Mouse (Mus musculus): ENCODE results near the gene Dnajb9.
A peak's percentile ranks its signal among the peaks of the same experiment; 100 is the strongest.
"Not testable (repeated sequence)": the region's sequence is repeated elsewhere in the genome, so short reads cannot be mapped to it uniquely, and the experiment has no call there.

Gene Dnajb9

GRCm38 (mm10) chr12:44209824-44210752, at the start of gene Dnajb9:
Dnajb9 (minus strand) TSS chr12:44210326.
- peak; percentile 100 for DNase-seq (ENCODE audit: low read depth, low spot score)

GRCm38 (mm10) chr12:44248309-44248977, 38.3 kb upstream of the Dnajb9 start:
- DNase-seq (ENCODE audit: low read depth, low spot score) = no peak

DNA sequence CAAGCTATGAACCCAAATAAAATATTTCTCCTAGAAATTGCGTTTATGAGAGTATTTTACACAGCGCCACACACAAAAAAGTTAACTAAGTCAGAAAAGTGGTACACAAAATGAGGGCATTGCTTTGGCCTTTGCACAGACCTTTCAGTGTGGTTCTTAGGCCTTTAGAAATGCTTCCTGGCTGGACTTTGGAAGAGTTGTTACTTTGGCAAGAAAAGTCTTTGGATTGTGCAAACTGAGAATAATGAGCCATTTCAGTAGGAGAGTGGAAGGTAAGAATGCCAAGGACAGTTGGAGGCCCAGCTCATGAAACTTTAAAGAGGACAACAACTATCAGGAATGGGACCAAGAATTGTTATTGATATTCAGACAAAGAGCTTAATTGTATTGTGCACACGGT, 35.6 kb upstream of the Dnajb9 start:
- no peak for DNase-seq (ENCODE audit: low read depth, low spot score)

DNA sequence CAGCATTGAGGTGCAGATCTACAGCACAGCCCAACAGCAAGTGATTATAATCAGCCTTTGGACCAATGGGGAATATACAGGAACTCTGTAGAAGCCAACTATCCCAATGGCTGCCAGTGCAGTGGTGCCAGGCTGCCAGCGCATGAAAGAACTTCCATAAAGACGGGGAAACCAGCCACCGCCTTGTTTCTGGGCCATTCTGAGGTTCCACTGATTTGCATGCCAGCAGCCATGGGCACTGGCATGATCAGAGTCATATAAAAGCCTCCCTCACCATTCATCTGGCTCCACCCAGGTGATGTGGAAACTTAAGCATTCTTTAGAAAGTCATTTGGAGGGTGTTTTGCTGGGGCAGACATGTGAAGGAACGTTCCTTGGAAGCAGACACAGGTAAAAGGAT, 32.3 kb upstream of the Dnajb9 start:
- DNase-seq (ENCODE audit: low read depth, low spot score) = no peak

DNA sequence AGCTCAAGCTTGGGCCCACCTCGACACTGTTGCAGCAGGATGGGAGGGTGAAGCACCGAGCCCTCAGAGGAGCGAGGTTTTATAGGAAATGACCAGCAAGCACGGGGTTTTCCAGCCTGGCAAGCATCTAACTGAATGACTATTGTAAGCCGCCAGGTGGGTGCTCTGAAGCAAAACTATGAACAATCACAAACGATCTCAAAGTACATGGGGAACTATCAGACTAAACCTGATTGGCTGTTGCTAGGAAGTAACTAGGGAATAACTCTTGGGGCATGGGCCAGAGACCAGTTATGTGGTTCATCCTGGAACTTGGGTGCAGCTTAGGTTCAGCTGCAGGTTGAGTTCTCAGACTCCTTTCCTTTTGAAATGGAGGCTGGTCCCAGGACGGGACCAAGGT, 31.0 kb upstream of the Dnajb9 start:
- DNase-seq (ENCODE audit: low read depth, low spot score) = no peak

DNA sequence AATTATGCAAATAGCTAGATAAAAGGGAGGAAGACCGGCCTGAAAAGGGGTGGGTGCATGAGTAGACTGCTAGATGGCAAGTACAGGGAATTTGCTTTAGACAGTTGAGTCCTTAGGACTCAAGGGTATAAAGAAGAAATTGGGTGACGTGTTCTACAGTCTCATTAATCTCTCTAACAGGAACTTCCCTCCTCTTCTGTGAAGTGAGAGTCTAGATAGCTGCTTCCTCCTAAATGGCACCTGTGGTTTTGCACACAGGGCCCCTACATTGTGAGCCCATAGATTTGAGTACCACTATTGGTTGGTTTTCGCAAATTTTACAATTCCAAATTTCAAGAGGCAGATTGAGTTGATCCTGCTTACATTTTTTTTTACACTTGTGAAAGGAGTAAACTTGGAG, 14.5 kb upstream of the Dnajb9 start:
- no peak for DNase-seq (ENCODE audit: low read depth, low spot score)

DNA sequence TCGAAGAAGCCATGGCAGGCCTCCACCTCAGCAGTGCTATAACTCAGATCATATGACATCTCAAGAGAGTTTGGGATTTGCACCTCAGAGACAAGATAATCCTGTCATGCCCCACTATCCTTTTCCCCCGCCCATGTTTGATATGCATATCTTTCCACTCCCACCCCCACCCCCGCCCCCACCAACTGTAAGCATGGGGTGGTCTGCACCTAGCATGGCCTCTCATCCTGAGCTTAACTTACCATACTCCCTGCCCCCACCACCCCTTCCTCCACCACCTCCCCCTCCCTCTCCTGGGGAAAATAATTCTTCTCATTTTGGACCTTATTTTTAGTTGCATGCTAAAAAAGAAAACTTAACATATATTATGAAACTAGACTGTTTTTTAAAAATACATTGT, 12.9 kb upstream of the Dnajb9 start:
- no peak for DNase-seq (ENCODE audit: low read depth, low spot score)

GRCm38 (mm10) chr12:44221651-44222356, 11.7 kb upstream of the Dnajb9 start:
- DNase-seq (ENCODE audit: low read depth, low spot score) = peak; percentile 26

GRCm38 (mm10) chr12:44221070-44221469, 10.9 kb upstream of the Dnajb9 start, which contains the start of gene Pnpla8:
Pnpla8 (plus strand) TSS chr12:44221370.
- DNase-seq (ENCODE audit: low read depth, low spot score) = not testable (repeated sequence)

- DNase-seq (ENCODE audit: low read depth, low spot score) = no peak
These were observed 1.4 kb upstream of the Dnajb9 start for GRCm38 (mm10) chr12:44211555-44211954.

DNA sequence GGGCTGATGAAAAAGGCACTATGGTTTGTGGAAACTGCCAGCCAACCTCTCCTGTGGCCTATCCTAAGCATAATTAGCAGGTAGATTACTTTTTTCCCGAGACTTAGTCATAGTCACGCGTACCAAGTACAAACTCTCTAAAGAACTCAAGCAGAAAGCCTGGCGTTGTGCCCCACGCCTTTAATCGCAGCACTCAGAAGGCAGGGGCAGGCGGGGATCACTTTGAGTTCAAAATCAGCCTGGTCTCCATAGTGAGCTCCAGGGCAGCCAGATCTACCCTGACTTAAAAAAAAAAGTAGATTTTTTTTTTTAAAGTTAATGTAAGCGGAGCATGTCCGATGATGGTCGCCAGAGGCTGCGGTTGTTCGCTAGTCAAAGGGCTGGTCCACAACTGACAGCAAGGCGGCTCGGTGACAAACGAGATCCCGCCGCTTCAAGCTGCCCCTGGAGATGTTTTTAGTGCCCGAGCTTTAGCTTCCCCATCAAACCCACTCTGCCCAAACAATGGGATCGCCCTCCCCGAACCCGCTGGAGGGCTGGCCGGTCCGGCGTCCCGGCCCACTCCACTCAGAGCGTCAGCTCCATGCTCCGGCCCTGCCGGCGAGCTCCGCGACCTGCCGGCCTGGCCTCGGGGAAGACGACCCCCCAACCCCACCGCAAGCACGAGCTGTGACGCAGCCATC, 844 bp downstream of the Dnajb9 start:
- DNase-seq (ENCODE audit: low read depth, low spot score) = no peak

DNA sequence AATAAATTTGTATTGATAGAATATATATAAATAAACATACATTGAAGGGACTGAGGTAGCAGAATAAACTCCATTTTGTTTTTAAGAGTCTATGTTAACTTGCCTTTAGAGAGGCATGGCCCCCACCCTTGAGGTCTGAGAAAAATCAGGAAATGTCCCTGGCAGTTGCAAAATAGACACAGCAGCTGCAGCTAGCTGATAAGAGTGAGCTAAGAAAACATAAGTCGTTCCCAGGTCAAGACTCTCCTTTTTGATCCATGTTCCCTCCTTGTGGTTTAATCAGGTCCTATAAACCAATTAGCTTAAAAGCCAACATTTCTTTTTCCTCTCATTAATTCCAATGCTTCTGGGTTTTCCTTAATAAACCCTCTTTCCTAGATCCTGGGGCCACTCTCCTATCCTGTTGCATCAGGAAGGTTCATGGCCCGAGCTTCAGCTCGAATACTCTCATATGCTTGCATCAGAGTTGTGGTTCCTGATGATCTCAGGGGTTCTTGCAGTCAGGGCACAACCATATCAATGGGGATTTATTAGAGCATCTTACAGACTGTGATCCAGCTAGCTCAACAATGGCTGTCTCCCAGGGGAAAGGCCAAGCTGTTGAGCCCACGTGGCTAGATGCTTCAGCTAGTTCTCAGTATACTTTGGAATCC, 12.1 kb downstream of the Dnajb9 start:
- no peak for DNase-seq (ENCODE audit: low read depth, low spot score)

DNA sequence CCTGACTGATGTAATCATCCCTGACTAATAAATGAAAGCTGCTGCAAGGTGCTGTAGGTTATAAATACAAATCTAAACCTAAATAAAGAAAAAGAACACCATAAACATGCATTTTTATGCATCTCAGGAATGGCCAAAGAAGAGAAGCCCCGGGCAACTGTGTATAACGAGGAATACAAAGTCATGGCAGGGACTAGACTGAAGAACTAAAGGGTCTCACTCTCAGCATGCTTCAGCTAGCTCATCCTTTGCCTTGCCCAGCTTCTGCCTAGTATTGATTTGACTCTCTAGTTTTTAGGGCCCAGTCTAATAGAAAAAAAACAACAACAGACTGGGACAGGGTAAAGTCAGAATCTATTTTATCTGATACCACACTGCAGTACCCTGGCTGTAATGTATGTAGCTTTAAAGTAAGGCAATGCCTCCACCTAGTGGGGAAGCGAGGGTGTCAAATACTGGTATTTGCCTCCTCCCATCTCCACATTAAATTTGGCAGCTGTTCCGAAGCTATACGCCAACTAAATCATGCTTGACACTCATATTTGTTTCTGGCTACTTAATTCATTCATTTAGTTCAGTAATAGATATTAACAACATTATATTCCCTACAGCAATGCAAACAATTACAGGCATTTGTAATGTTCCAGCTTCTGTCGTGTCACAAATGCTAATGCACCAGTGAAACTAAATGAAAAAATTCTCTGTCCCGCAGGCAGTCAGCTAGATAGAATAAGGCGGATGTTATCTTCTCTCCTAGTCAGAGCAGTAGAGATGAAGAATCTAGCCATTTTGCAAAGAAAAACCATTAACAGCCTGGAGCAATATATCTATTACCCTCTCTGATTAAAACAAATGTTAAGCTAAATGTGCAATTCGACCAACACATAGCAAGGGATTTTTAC, 28.8 kb downstream of the Dnajb9 start:
- peak; percentile 22 for DNase-seq (ENCODE audit: low read depth, low spot score)

- no peak for DNase-seq (ENCODE audit: low read depth, low spot score)
These were observed 33.1 kb downstream of the Dnajb9 start for GRCm38 (mm10) chr12:44177038-44177355.

DNA sequence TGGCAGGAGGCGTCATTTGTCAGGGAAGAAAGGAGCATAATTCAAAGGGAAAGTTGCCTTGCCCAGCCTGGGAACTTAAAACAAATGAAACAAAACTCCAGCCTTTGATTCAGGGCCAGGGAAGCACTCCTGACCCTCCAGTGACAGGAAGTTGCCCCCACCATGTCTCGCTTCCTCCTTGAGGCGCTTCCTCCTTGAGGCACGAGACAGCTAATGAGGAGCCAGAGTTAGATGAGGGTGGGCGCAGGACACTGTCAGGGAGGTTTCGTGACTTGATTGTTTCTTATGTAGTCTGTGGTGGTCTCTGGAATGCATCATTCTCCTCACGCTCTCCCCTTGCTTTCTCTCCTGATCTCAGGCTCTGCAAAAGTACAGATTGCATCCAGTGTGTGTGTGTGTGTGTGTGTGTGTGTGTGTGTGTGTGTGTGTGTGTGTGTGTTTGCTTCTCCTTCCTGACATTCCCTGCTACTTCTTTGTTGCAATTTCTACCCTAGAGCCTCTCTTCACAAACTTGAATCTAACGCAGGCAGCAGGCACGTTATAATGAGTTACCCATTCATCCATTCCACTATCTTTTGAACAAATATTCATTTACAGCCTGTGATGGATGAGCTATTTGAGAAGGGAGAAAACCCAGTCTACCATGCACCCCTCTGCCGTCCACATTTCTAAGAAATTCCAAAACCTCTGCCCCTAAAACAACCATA, 33.6 kb downstream of the Dnajb9 start:
- no peak for DNase-seq (ENCODE audit: low read depth, low spot score)

GRCm38 (mm10) chr12:44166949-44167348, 43.2 kb downstream of the Dnajb9 start:
- peak; percentile 62 for DNase-seq (ENCODE audit: low read depth, low spot score)

GRCm38 (mm10) chr12:44159349-44159748, 50.8 kb downstream of the Dnajb9 start:
- DNase-seq (ENCODE audit: low read depth, low spot score) = no peak
